ENCODE assay signal across 22 mouse cellular contexts in the genomic region with DNA sequence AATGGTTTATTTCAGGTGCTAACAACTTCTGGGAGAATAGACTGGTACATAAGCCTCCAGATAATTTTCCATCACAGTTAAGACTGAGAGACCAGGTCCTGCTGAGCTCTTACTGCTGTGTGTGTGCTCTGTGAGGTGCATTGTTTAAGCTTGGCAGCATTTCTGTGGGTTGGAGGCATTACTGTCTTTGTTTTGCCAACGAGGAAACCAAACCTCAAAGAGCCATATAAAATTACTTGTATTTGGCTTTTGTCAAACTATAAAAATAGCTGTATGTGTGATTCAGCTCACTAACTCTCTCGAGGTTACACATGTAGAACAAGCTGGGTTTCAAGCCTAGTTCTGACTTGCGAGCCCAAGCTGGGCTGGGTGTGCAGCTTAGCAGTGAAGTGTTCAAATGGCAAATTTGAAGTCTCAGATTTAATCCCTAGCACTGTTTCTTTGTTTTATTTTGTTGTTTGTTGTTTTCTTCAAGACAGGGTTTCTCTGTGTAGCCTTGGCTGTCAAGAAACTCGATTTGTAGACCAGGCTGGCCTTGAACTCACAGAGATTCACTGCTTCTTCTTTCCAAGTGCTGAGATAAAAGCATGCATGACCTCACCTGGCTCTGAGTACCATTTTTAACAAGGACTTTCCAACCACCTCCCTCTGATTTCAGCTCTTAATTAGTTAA. TPM values are rescaled to one million over a fixed set of nuclear protein-coding genes. Genes with fewer than 3 reads are reported as not detected.
DNase-seq lines count a peak whose midpoint lies in the region; ATAC-seq lines count a peak whose summit lies in the region.
"Had no signal": no experiment of that assay in that cellular context is flagged by ENCODE, and none has a peak within 500 bp of the region (broad histone marks: within the 10 kb centered on the region; RNA-seq: fewer than 3 reads in every experiment).

No protein-coding gene starts in this region.

- H3K27me3 ChIP-seq in embryonic facial prominence, embryonic 13.5 days: no peaks in the 10 kb centered on the region
- H3K27me3 ChIP-seq in embryonic facial prominence, embryonic 10.5 days (replicated peaks; ENCODE audit: low read depth, poor library complexity, severe bottlenecking): no peaks in the 10 kb centered on the region
- no peaks in the 10 kb centered on the region for H3K27me3 ChIP-seq in midbrain, embryonic 14.5 days (ENCODE audit: control insufficient read depth, insufficient read depth, low read length)
- no peaks in the 10 kb centered on the region for H3K27me3 ChIP-seq in midbrain, embryonic 13.5 days
- H3K27me3 ChIP-seq: CH12.LX; forebrain, embryonic 15.5 days; liver, embryonic 12.5 days; megakaryocyte, embryonic 14.5 days had no signal

- no peak for DNase-seq in embryonic facial prominence, embryonic 10.5 days (ENCODE audit: low spot score)
- DNase-seq in midbrain, embryonic 14.5 days: no peak
- peak; percentile 89 for DNase-seq in fibroblast of lung, adult 2 months (ENCODE audit: low read depth)
- DNase-seq in thymus, postnatal 25 days: no peak
- DNase-seq in layer of hippocampus, postnatal 14 days (ENCODE audit: low spot score in 2 of 2): no peak
- DNase-seq: adrenal gland, postnatal 10 days; cerebellum, adult 11 months; cerebellum, postnatal 14 days; lung, adult 2 months; thymus, postnatal 36 days had no signal

- H3K4me2 ChIP-seq in embryonic facial prominence, embryonic 13.5 days: no peak overlapping the region
- no peak overlapping the region for H3K4me2 ChIP-seq in midbrain, embryonic 14.5 days (ENCODE audit: low read length)
- no peak overlapping the region for H3K4me2 ChIP-seq in midbrain, embryonic 13.5 days (replicated peaks)
- H3K4me2 ChIP-seq: forebrain, embryonic 15.5 days; liver, embryonic 12.5 days had no signal

- ATAC-seq in embryonic facial prominence, embryonic 13.5 days (ENCODE audit: insufficient number of reproducible peaks, insufficient read depth, low FRiP score, low TSS enrichment, low read depth): no peak
- no peak for ATAC-seq in midbrain, embryonic 14.5 days (ENCODE audit: low FRiP score, low TSS enrichment)
- no peak for ATAC-seq in midbrain, embryonic 13.5 days
- ATAC-seq: forebrain, embryonic 15.5 days; intestine, postnatal 0 days; liver, embryonic 12.5 days; midbrain, embryonic 16.5 days had no signal

- WGBS in embryonic facial prominence, embryonic 13.5 days: 77% methylated on average over 4 of the region's 4 CpGs
- WGBS in embryonic facial prominence, embryonic 10.5 days: 90% methylated on average over 4 of the region's 4 CpGs
- 96% methylated on average over 4 of the region's 4 CpGs for WGBS in midbrain, embryonic 14.5 days
- 90% methylated on average over 4 of the region's 4 CpGs for WGBS in midbrain, embryonic 13.5 days

- no peak overlapping the region for H3K9ac ChIP-seq in embryonic facial prominence, embryonic 13.5 days
- H3K9ac ChIP-seq in midbrain, embryonic 14.5 days (replicated peaks; ENCODE audit: low read length): no peak overlapping the region
- H3K9ac ChIP-seq in midbrain, embryonic 13.5 days (replicated peaks): no peak overlapping the region
- H3K9ac ChIP-seq: forebrain, embryonic 15.5 days; liver, embryonic 12.5 days had no signal

- peak overlapping the region; percentile 39; the same call in 1 of the 2 replicates for H3K27ac ChIP-seq in embryonic facial prominence, embryonic 13.5 days
- H3K27ac ChIP-seq in embryonic facial prominence, embryonic 10.5 days (replicated peaks): no peak overlapping the region
- H3K27ac ChIP-seq in midbrain, embryonic 14.5 days (replicated peaks; ENCODE audit: low read depth, low read length): 0 out of 2 replicates have a peak overlapping the region, but pooled peaks have one; percentile 13
- no peak overlapping the region for H3K27ac ChIP-seq in midbrain, embryonic 13.5 days
- H3K27ac ChIP-seq: forebrain, embryonic 15.5 days; kidney, postnatal 0 days; liver, embryonic 12.5 days had no signal

- no peaks in the 10 kb centered on the region for H3K9me3 ChIP-seq in embryonic facial prominence, embryonic 13.5 days
- no peaks in the 10 kb centered on the region for H3K9me3 ChIP-seq in embryonic facial prominence, embryonic 10.5 days
- H3K9me3 ChIP-seq in midbrain, embryonic 14.5 days (ENCODE audit: control insufficient read depth, low read length): no peaks in the 10 kb centered on the region
- no peaks in the 10 kb centered on the region for H3K9me3 ChIP-seq in midbrain, embryonic 13.5 days
- H3K9me3 ChIP-seq: forebrain, embryonic 15.5 days; liver, embryonic 12.5 days; megakaryocyte, embryonic 14.5 days had no signal

- no peak overlapping the region for H3K4me3 ChIP-seq in embryonic facial prominence, embryonic 13.5 days
- H3K4me3 ChIP-seq in embryonic facial prominence, embryonic 10.5 days: no peak overlapping the region
- H3K4me3 ChIP-seq in midbrain, embryonic 14.5 days (replicated peaks; ENCODE audit: low read depth, low read length): no peak overlapping the region
- no peak overlapping the region for H3K4me3 ChIP-seq in midbrain, embryonic 13.5 days (replicated peaks)
- H3K4me3 ChIP-seq: erythroblast, embryonic 14.5 days; forebrain, embryonic 15.5 days; liver, embryonic 12.5 days; megakaryocyte, embryonic 14.5 days had no signal

- H3K36me3 ChIP-seq in embryonic facial prominence, embryonic 13.5 days: peaks cover 70% of the 10 kb centered on the region
- H3K36me3 ChIP-seq in embryonic facial prominence, embryonic 10.5 days (replicated peaks): peaks cover 83% of the 10 kb centered on the region
- peaks cover 50% of the 10 kb centered on the region for H3K36me3 ChIP-seq in midbrain, embryonic 14.5 days (ENCODE audit: control insufficient read depth, insufficient read depth, low read length)
- H3K36me3 ChIP-seq in midbrain, embryonic 13.5 days: peaks cover 50% of the 10 kb centered on the region

- peaks cover 32% of the 10 kb centered on the region for H3K4me1 ChIP-seq in embryonic facial prominence, embryonic 13.5 days
- peaks cover 50% of the 10 kb centered on the region for H3K4me1 ChIP-seq in embryonic facial prominence, embryonic 10.5 days
- peaks cover 25% of the 10 kb centered on the region for H3K4me1 ChIP-seq in midbrain, embryonic 14.5 days (ENCODE audit: control insufficient read depth, insufficient read depth, low read length)
- H3K4me1 ChIP-seq in midbrain, embryonic 13.5 days (replicated peaks): peaks cover 42% of the 10 kb centered on the region
- H3K4me1 ChIP-seq: liver, embryonic 12.5 days had no signal

RNA-seq across cellular contexts. Expression of a gene that starts 17.6 kb away (rescaled TPM):
- 0.54 and 0.62 TPM in 2 replicates for polyA plus RNA-seq in embryonic facial prominence, embryonic 13.5 days (2015; fragmentation: Nextera tagmentation; extraction: Ambion mirVana)
- polyA plus RNA-seq in embryonic facial prominence, embryonic 10.5 days (2016; fragmentation: Nextera tagmentation; extraction: Ambion mirVana): 0.16 and 0.29 TPM in 2 replicates
- polyA plus RNA-seq in midbrain, embryonic 14.5 days (2014; fragmentation: Nextera tagmentation; extraction: Ambion mirVana): 0.16 and 0.26 TPM in 2 replicates
- 0.18 and 0.94 TPM in 2 replicates for polyA plus RNA-seq in midbrain, embryonic 13.5 days (2015; fragmentation: Nextera tagmentation; extraction: Ambion mirVana)
- under 1 TPM; 0.74 to 0.81 TPM for total RNA-seq in layer of hippocampus, postnatal 14 days (2021)
- total RNA-seq: adrenal gland, postnatal 10 days had no signal
- polyA plus RNA-seq: erythroblast, embryonic 14.5 days; heart, embryonic 16.5 days; intestine, postnatal 0 days had no signal

RNA-seq across cellular contexts. Expression of a gene that starts 20.3 kb away (rescaled TPM):
- 254 and 287 TPM in 2 replicates for polyA plus RNA-seq in embryonic facial prominence, embryonic 13.5 days (2015; fragmentation: Nextera tagmentation; extraction: Ambion mirVana)
- polyA plus RNA-seq in embryonic facial prominence, embryonic 10.5 days (2016; fragmentation: Nextera tagmentation; extraction: Ambion mirVana): 281 and 285 TPM in 2 replicates
- 197 and 231 TPM in 2 replicates for polyA plus RNA-seq in midbrain, embryonic 14.5 days (2014; fragmentation: Nextera tagmentation; extraction: Ambion mirVana)
- 218 and 221 TPM in 2 replicates for polyA plus RNA-seq in midbrain, embryonic 13.5 days (2015; fragmentation: Nextera tagmentation; extraction: Ambion mirVana)
- 100 to 1,000 TPM; 102 to 105 TPM for total RNA-seq in layer of hippocampus, postnatal 14 days (2021)

RNA-seq across cellular contexts. Expression of a gene that starts 34.6 kb away (rescaled TPM):
- 2.4 and 2.9 TPM in 2 replicates for polyA plus RNA-seq in embryonic facial prominence, embryonic 13.5 days (2015; fragmentation: Nextera tagmentation; extraction: Ambion mirVana)
- polyA plus RNA-seq in embryonic facial prominence, embryonic 10.5 days (2016; fragmentation: Nextera tagmentation; extraction: Ambion mirVana): 4.7 and 5.9 TPM in 2 replicates
- 0.49 and 0.62 TPM in 2 replicates for polyA plus RNA-seq in midbrain, embryonic 14.5 days (2014; fragmentation: Nextera tagmentation; extraction: Ambion mirVana)
- polyA plus RNA-seq in midbrain, embryonic 13.5 days (2015; fragmentation: Nextera tagmentation; extraction: Ambion mirVana): 0.75 and 0.82 TPM in 2 replicates
- not detected for total RNA-seq in layer of hippocampus, postnatal 14 days (2021)
- total RNA-seq: CH12.LX; left cerebral cortex, postnatal 25 days had no signal

RNA-seq across cellular contexts. Expression of a gene that starts 47.1 kb away (rescaled TPM):
- polyA plus RNA-seq in embryonic facial prominence, embryonic 13.5 days (2015; fragmentation: Nextera tagmentation; extraction: Ambion mirVana): 10.9 and 12.2 TPM in 2 replicates
- polyA plus RNA-seq in embryonic facial prominence, embryonic 10.5 days (2016; fragmentation: Nextera tagmentation; extraction: Ambion mirVana): 22.1 and 22.7 TPM in 2 replicates
- 18.3 and 20.9 TPM in 2 replicates for polyA plus RNA-seq in midbrain, embryonic 14.5 days (2014; fragmentation: Nextera tagmentation; extraction: Ambion mirVana)
- polyA plus RNA-seq in midbrain, embryonic 13.5 days (2015; fragmentation: Nextera tagmentation; extraction: Ambion mirVana): 15.1 and 17.9 TPM in 2 replicates
- 10 to 100 TPM; 43.2 to 44.4 TPM for total RNA-seq in layer of hippocampus, postnatal 14 days (2021)

RNA-seq across cellular contexts. Expression of a gene that starts 52.6 kb away (rescaled TPM):
- polyA plus RNA-seq in embryonic facial prominence, embryonic 13.5 days (2015; fragmentation: Nextera tagmentation; extraction: Ambion mirVana): 1,090 and 1,133 TPM in 2 replicates
- polyA plus RNA-seq in embryonic facial prominence, embryonic 10.5 days (2016; fragmentation: Nextera tagmentation; extraction: Ambion mirVana): 1,897 and 1,928 TPM in 2 replicates
- 764 and 768 TPM in 2 replicates for polyA plus RNA-seq in midbrain, embryonic 14.5 days (2014; fragmentation: Nextera tagmentation; extraction: Ambion mirVana)
- polyA plus RNA-seq in midbrain, embryonic 13.5 days (2015; fragmentation: Nextera tagmentation; extraction: Ambion mirVana): 1,022 and 1,113 TPM in 2 replicates
- total RNA-seq in layer of hippocampus, postnatal 14 days (2021): 100 to 1,000 TPM; 297 to 307 TPM

Comparison
In these comparisons a context has a peak if more than half of its experiments do, and no peak if none do; other contexts are left out.
1. H3K27ac ChIP-seq: peak in embryonic facial prominence, embryonic 13.5 days (single experiment) and midbrain, embryonic 14.5 days (single experiment); none in embryonic facial prominence, embryonic 10.5 days (single experiment) and midbrain, embryonic 13.5 days (single experiment).